Mouse (Mus musculus): ENCODE results near the gene Exph5. TPM values are rescaled to one million over a fixed set of nuclear protein-coding genes. Genes with fewer than 3 reads are reported as not detected.

Gene Exph5
- polyA plus RNA-seq, 1 experiment from 2014 or later = 0.41 TPM

DNA sequence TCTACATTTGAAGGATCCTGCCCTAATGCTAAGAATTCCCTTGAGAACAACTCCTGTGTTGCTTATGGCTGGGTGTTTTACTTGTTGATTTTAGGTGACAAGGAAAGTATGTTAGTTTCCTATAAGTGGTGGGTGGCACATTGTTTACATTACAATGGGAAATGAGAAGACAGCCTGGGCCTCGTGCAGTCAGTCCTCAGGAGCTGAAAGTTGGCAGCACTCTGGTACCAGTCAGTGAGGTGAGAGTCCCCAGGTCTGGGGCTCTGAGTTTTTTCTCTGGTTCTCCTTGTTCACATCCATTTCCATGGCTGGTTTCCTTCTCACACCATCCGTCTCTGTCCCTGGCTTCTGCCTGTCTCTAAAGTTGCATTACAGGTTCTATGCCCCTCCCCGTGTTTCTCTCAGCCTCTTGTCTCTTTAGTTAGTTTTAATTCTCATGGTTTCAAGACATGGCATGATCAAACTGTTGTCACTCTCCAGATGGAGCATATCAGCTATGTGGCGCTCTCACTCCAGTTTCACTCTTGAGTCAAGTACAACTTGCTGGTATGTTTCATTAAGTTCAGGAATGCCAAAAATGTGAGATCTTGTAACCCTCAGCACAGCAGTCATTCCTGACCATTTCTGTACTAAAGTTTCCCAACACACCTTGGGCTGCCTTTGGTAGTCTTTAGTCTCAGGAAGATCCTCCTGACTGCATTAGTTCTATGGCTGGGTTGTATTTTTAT lies 24.1 kb downstream of the Exph5 start:
- no peaks in the 10 kb centered on the region for H3K4me1 ChIP-seq (replicated peaks; ENCODE audit: control insufficient read depth, insufficient read depth, low read length)
- ATAC-seq (replicated peaks; ENCODE audit: low FRiP score) (no peak), DNase-seq (ENCODE audit: low spot score) (no peak)
- no peak overlapping the region for H3K4me3 ChIP-seq (ENCODE audit: low read depth, low read length)
- H3K9me3 ChIP-seq (ENCODE audit: control insufficient read depth, low read length) = no peaks in the 10 kb centered on the region
- no peaks in the 10 kb centered on the region for H3K27me3 ChIP-seq (replicated peaks; ENCODE audit: control insufficient read depth, insufficient read depth, low read length)
- H3K36me3 ChIP-seq (ENCODE audit: control insufficient read depth, insufficient read depth, low read length) = no peaks in the 10 kb centered on the region
- H3K4me2 ChIP-seq = no peak overlapping the region
- H3K27ac ChIP-seq (ENCODE audit: low read depth, low read length) = no peak overlapping the region
- no peak overlapping the region for H3K9ac ChIP-seq (ENCODE audit: low read depth, low read length)
- WGBS = 61% methylated on average over 4 of the region's 4 CpGs

DNA sequence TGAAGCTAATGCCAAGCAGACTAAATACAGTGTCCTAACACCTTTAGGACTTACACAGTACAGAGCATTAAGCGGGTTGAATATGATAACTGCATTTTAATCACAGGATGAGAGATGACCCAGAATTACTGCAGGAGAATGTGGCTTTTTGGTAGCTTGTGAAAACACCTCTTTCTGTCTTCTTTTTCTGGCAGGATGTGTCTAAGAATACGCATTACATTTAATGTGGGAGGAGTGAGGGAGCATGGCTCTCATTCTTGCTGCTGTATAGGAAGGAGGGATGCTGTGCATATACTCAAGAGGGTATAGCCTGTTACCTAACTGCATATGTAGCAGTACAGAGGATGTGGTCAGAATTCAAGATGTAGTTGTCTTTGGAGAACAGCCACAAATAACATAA lies 26.7 kb downstream of the Exph5 start:
- ATAC-seq (replicated peaks; ENCODE audit: low FRiP score) = no peak
- DNase-seq (ENCODE audit: low spot score) = no peak
- Histone ChIP-seq H3K27ac (ENCODE audit: low read depth, low read length) (no peak overlapping the region), H3K36me3 (ENCODE audit: control insufficient read depth, insufficient read depth, low read length) (no peaks in the 10 kb centered on the region), H3K27me3 (replicated peaks; ENCODE audit: control insufficient read depth, insufficient read depth, low read length) (no peaks in the 10 kb centered on the region), H3K4me3 (ENCODE audit: low read depth, low read length) (no peak overlapping the region), H3K9me3 (ENCODE audit: control insufficient read depth, low read length) (no peaks in the 10 kb centered on the region), H3K9ac (ENCODE audit: low read depth, low read length) (no peak overlapping the region), H3K4me2 (no peak overlapping the region), H3K4me1 (replicated peaks; ENCODE audit: control insufficient read depth, insufficient read depth, low read length) (no peaks in the 10 kb centered on the region)
- WGBS = 75% methylated on average over 2 of the region's 2 CpGs

DNA sequence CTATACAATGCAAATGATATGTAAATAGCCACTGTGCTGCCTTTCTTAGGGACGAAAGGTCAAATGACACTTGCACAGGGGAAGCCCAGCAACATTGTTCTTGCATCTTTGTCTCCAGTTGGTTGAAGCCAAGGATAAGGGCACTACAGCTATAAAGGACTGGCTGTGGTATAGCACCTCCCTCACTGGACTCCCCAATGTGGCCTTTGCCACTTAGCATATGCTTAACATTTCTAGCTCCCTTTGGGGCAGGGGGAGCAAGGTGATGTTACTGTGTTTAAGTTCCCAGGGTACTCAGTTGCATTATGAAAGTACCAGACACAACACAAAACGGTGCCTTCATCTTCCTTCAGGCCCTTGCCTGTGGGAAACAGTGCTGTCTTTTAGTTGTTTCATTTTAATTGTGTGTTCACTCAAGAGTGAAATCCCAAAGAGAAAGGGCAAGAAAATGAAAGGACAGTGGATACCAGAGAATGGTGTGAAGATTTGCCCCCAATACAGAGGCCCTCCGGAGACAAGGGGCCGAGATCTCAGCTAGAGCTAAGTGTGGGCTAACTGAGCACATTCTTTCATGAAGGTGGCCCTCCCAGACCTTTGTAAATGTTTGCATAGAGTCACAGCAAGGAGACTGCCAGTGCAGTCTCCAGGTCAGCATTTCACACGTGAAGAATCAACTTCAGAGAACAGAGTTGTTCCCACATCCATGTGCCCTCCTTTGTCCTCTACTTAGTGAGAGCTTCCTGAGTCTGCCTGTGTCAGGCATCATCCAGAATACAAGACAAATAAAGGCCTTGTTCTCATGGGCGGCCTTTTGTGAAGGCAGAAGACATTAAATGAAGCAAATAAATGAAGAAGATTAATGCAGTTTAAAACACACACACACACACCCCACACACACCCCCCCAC lies 28.1 kb downstream of the Exph5 start:
- Histone ChIP-seq H3K27ac (ENCODE audit: low read depth, low read length) (no peak overlapping the region), H3K4me3 (ENCODE audit: low read depth, low read length) (no peak overlapping the region), H3K4me1 (replicated peaks; ENCODE audit: control insufficient read depth, insufficient read depth, low read length) (no peaks in the 10 kb centered on the region), H3K9ac (ENCODE audit: low read depth, low read length) (no peak overlapping the region), H3K36me3 (ENCODE audit: control insufficient read depth, insufficient read depth, low read length) (no peaks in the 10 kb centered on the region), H3K27me3 (replicated peaks; ENCODE audit: control insufficient read depth, insufficient read depth, low read length) (no peaks in the 10 kb centered on the region), H3K4me2 (no peak overlapping the region), H3K9me3 (ENCODE audit: control insufficient read depth, low read length) (no peaks in the 10 kb centered on the region)
- WGBS = 60% methylated on average over 6 of the region's 6 CpGs
- DNase-seq (ENCODE audit: low spot score) = no peak
- no peak for ATAC-seq (replicated peaks; ENCODE audit: low FRiP score)

DNA sequence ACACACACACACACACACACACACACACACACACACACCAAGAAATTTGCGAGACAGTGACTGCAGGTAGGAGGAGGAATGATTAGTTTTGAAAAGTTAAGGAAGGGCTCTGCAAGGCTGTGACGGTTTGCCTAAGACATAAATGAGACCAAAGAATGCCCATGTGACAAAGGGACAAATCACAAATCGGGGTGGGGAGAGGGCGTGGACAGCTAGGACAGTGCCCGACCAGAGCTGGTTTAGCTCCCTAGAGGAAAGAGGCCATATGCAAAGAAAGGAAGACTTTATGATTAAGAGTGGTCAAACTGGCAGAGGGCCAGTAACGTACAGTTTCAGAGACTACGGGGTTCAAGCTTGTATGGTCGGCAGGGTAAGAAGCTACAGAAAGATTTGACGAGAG lies 28.8 kb downstream of the Exph5 start:
- Histone ChIP-seq H3K9ac (ENCODE audit: low read depth, low read length) (no peak overlapping the region), H3K4me3 (ENCODE audit: low read depth, low read length) (no peak overlapping the region), H3K36me3 (ENCODE audit: control insufficient read depth, insufficient read depth, low read length) (no peaks in the 10 kb centered on the region), H3K9me3 (ENCODE audit: control insufficient read depth, low read length) (no peaks in the 10 kb centered on the region), H3K4me1 (replicated peaks; ENCODE audit: control insufficient read depth, insufficient read depth, low read length) (no peaks in the 10 kb centered on the region), H3K27ac (ENCODE audit: low read depth, low read length) (no peak overlapping the region), H3K4me2 (no peak overlapping the region), H3K27me3 (replicated peaks; ENCODE audit: control insufficient read depth, insufficient read depth, low read length) (no peaks in the 10 kb centered on the region)
- DNase-seq (ENCODE audit: low spot score) (no peak), ATAC-seq (replicated peaks; ENCODE audit: low FRiP score) (no peak)
- 89% methylated on average over 9 of the region's 9 CpGs for whole genome bisulfite sequencing

GRCm38 (mm10) chr9:53333436-53333835 lies 32.0 kb downstream of the Exph5 start:
- H3K4me2 ChIP-seq = no peak overlapping the region
- ATAC-seq (replicated peaks; ENCODE audit: low FRiP score) (no peak), DNase-seq (ENCODE audit: low spot score) (no peak)
- no peaks in the 10 kb centered on the region for H3K9me3 ChIP-seq (ENCODE audit: control insufficient read depth, low read length)
- H3K4me1 ChIP-seq (replicated peaks; ENCODE audit: control insufficient read depth, insufficient read depth, low read length) = no peaks in the 10 kb centered on the region
- H3K36me3 ChIP-seq (ENCODE audit: control insufficient read depth, insufficient read depth, low read length) = no peaks in the 10 kb centered on the region
- H3K4me3 ChIP-seq (ENCODE audit: low read depth, low read length) = no peak overlapping the region
- H3K27me3 ChIP-seq (replicated peaks; ENCODE audit: control insufficient read depth, insufficient read depth, low read length) = no peaks in the 10 kb centered on the region
- WGBS = 71% methylated on average over 4 of the region's 4 CpGs
- H3K9ac ChIP-seq (ENCODE audit: low read depth, low read length) = no peak overlapping the region
- H3K27ac ChIP-seq (ENCODE audit: low read depth, low read length) = no peak overlapping the region

DNA sequence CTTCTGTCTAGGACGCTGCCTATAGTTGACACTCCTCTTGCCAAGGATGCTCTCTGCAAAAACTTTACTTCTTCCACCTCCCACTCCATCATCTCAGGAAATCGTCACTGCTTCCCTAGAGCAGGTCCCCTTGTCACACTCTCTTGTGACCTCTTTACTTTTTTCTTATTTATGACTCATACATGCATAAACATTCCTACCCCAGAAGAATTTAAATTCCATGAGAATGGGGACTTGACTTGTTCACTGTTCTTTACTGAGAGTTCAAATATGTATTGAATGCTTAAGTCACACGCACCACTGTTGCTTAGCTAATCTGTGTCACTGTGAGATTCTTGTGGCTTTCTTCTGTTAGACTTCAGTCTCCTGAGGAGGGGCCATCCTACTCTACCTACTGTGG lies 33.7 kb downstream of the Exph5 start:
- peaks cover 3% of the 10 kb centered on the region; the same call in 1 of the 2 replicates for H3K27me3 ChIP-seq (replicated peaks; ENCODE audit: control insufficient read depth, insufficient read depth, low read length)
- ATAC-seq (replicated peaks; ENCODE audit: low FRiP score) = no peak
- no peaks in the 10 kb centered on the region for H3K36me3 ChIP-seq (ENCODE audit: control insufficient read depth, insufficient read depth, low read length)
- DNase-seq (ENCODE audit: low spot score) = no peak
- H3K4me1 ChIP-seq (replicated peaks; ENCODE audit: control insufficient read depth, insufficient read depth, low read length) = no peaks in the 10 kb centered on the region
- no peak overlapping the region for H3K27ac ChIP-seq (ENCODE audit: low read depth, low read length)
- no peak overlapping the region for H3K9ac ChIP-seq (ENCODE audit: low read depth, low read length)
- no peak overlapping the region for H3K4me2 ChIP-seq
- H3K4me3 ChIP-seq (ENCODE audit: low read depth, low read length) = no peak overlapping the region
- no peaks in the 10 kb centered on the region for H3K9me3 ChIP-seq (ENCODE audit: control insufficient read depth, low read length)
- 76% methylated on average over 3 of the region's 3 CpGs for WGBS

DNA sequence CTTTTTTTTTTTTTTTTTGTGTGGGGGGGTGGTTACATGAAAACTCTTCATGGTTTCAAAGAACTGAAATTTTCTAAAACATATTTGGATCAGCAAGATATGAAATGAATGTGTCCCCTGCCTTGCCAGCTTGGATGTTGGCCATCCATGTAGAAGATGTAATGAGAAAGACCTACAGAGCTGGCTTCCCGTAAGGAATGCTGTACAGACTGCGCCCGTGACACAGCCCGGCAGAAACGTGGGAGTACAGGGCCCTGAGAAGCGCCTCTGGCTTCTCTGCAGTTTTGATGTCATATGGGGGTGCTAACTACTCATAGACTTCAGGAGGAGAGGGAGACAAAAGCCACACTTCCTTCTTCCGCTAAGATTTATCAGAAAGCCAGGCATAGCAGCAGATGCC lies 38.1 kb downstream of the Exph5 start:
- H3K27ac ChIP-seq (ENCODE audit: low read depth, low read length) = no peak overlapping the region
- H3K36me3 ChIP-seq (ENCODE audit: control insufficient read depth, insufficient read depth, low read length) = no peaks in the 10 kb centered on the region
- H3K4me3 ChIP-seq (ENCODE audit: low read depth, low read length) = no peak overlapping the region
- no peaks in the 10 kb centered on the region for H3K4me1 ChIP-seq (replicated peaks; ENCODE audit: control insufficient read depth, insufficient read depth, low read length)
- H3K9ac ChIP-seq (ENCODE audit: low read depth, low read length) = no peak overlapping the region
- peaks cover 15% of the 10 kb centered on the region for H3K27me3 ChIP-seq (replicated peaks; ENCODE audit: control insufficient read depth, insufficient read depth, low read length)
- WGBS = 74% methylated on average over 7 of the region's 7 CpGs
- DNase-seq (ENCODE audit: low spot score) (no peak), ATAC-seq (replicated peaks; ENCODE audit: low FRiP score) (no peak)
- H3K9me3 ChIP-seq (ENCODE audit: control insufficient read depth, low read length) = no peaks in the 10 kb centered on the region
- H3K4me2 ChIP-seq = no peak overlapping the region

- DNase-seq (ENCODE audit: low spot score) = no peak
- no peak overlapping the region for H3K9ac ChIP-seq (ENCODE audit: low read depth, low read length)
Observed at GRCm38 (mm10) chr9:53340328-53340916, 39.0 kb downstream of the Exph5 start.

More at GRCm38 (mm10) chr9:53340328-53340916, 39.0 kb downstream of the Exph5 start:
- ATAC-seq (replicated peaks; ENCODE audit: low FRiP score) = no peak
- 35% methylated on average over 17 of the region's 17 CpGs for WGBS
- H3K9me3 ChIP-seq (ENCODE audit: control insufficient read depth, low read length) = no peaks in the 10 kb centered on the region
- peak overlapping the region; percentile 32 for H3K4me3 ChIP-seq (ENCODE audit: low read depth, low read length)
- peaks cover 15% of the 10 kb centered on the region for H3K27me3 ChIP-seq (replicated peaks; ENCODE audit: control insufficient read depth, insufficient read depth, low read length)
- H3K27ac ChIP-seq (ENCODE audit: low read depth, low read length) = no peak overlapping the region
- H3K4me1 ChIP-seq (replicated peaks; ENCODE audit: control insufficient read depth, insufficient read depth, low read length) = no peaks in the 10 kb centered on the region
- H3K36me3 ChIP-seq (ENCODE audit: control insufficient read depth, insufficient read depth, low read length) = no peaks in the 10 kb centered on the region
- H3K4me2 ChIP-seq = peak overlapping the region; percentile 52

Data from liver, embryonic 11.5 days (tissue).